Mouse (Mus musculus): ENCODE measurements around the gene Nbr1.

The Nbr1 gene

DNA sequence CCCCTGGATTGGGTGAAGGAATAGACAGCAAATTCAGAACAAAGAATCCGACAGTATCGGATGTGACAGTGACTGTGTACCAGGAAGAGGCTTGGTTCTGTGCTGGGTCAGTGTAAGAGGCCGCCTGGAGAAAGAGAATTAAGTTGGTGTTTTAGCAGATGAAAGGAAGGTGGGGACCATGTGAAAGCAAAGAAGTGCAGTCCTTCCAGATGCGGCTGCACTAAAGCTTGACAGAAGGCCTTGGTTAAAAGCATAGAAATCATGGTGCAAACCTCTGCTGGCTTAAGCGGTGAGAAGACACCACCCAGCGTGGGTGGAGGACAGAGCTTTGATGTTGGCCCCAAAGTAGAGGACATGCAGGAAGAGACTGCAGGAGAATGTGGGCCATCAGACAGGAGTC, 61.6 kb downstream of the Nbr1 start:
- no peak for TF ChIP-seq GATA4 (IDR thresholded peaks at IDR 0.05; ENCODE audit: insufficient replicate concordance, low read length)

DNA sequence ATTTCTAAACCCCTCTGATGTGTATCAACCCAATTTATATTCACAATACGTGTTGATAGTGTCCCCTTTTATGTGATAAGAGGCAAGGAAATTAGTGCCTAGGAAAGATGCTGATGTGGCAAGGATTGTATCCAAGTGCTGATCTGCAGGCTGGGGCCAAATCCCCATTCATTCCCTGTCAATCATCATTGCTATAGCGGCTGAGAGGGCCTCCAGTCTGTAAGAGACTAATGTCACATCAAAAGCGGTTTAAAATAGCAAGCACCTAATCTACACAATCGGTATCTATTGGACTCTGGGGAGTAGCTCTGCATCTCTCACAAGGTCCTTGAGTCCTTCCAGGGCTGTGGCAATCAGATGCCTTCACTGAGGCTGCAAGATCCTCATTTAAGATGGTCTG, 62.2 kb downstream of the Nbr1 start:
- no peak for TF ChIP-seq GATA4 (IDR thresholded peaks at IDR 0.05; ENCODE audit: insufficient replicate concordance, low read length)

DNA sequence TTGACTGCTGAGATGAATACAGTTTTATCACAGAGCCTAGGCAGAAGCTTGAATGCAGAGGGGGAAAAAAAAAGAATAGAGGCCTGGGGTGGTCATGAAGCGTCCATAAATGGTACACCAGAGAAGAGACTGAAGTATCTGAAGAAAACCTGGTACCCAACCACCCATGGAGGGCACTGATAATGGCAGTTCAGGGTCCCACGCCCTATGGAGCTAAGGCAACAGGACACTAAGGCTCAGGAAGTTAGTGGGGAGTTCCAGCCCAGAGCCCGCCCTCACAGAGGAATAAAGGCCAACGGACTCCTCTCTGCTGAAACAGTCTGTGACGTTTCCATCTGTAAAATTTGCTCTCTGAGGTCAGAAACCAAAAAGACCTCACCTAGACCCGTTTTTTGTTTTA, 63.4 kb downstream of the Nbr1 start:
- no peak for TF ChIP-seq GATA4 (IDR thresholded peaks at IDR 0.05; ENCODE audit: insufficient replicate concordance, low read length)

DNA sequence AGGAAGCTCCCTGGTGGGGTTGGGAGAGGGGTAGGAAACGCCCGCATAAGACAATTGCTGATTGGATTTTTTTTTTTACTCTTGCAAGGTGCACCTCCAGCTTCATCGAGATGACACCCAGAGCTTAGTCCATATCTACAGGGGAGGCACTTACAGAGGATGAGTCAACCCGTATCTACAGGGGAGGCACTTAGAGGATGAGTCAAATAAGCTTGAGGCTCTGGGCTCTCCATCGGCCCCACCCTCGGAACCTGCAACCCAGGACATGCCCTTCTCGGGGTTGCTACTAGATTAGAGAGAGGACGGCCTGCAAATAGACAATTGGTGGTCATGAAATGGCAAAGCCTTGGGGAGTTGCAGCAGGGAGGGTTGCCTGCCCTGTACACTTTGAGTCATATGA, 64.2 kb downstream of the Nbr1 start:
- TF ChIP-seq GATA4 (IDR thresholded peaks at IDR 0.05; ENCODE audit: insufficient replicate concordance, low read length): no peak

DNA sequence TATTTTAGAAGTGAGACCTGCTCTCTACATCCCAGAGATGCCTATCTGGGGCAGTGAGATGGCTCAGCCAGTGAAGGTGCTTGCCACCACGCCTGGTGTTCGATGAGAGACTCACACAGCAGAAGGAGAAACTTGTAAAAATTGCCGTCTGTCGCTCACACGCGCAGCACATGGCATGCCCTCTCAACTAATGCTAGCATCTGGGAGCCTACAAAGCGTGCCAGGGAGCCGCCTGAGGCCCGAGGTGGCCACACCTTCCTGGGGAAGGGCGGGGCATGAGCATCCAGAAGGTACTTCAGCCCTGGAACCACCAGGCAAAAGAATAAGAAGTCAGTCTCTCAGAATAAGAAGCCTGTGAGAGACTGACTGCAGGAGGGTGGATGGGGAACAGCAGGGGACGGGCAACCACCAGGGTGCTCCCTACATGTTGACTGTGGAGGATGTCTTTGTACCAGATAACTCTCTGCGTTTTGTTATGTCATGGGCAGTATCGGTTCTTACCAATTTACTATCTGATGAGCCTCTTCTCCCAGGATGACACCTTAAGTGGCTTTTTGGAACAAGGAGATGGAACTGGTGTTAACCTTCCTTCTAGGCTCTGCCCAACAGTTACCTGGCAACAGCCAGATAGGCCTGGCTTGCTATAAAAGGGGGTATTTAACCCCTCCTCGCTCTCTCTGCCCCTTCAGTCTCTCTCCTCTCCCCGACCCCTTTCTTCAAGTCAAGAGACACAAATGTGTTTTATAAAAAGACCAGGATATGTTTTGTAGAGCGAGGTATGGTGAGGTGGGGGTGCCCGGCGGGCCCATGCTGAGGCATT, 65.2 kb downstream of the Nbr1 start:
- no peak for TF ChIP-seq GATA4 (IDR thresholded peaks at IDR 0.05; ENCODE audit: insufficient replicate concordance, low read length)

DNA sequence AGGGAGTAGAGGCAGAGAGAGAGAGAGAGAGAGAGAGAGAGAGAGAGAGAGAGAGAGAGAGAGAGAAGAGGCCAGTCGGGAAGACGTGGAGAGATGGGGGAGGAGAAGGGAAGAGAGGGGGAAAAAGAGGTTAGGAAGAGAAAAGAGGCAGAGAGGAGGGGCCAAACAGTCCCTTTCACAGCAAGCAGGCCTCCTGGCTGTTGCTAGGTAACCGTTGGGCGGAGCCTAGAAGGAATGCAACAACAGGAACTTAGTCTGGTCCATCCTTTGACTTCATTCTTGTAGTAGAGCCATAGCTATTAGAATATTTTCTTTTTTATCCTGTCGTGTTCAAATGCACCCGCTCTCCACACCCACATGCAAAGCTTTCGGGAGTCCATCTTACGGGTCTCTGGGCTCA, 65.9 kb downstream of the Nbr1 start:
- no peak for TF ChIP-seq GATA4 (IDR thresholded peaks at IDR 0.05; ENCODE audit: insufficient replicate concordance, low read length)

DNA sequence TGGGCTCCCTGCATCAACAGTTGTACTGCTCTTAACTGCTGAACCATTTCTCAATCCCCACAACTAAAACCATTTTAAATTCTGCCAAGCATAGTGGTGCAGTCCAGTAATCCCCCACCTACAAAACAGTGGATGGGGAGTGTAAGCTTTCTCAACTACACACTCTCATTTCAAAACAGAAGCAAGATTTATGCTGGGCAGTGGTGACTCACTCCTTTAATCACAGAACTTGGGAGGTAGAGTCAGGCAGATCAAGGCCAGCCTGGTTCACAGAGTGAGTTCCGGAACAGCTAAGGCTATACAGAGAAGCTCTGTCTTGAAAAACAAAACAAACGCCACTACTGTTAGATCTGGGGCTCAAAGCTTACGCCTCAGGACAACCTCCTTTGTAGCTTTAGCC, 66.6 kb downstream of the Nbr1 start:
- TF ChIP-seq GATA4 (IDR thresholded peaks at IDR 0.05; ENCODE audit: insufficient replicate concordance, low read length): no peak

DNA sequence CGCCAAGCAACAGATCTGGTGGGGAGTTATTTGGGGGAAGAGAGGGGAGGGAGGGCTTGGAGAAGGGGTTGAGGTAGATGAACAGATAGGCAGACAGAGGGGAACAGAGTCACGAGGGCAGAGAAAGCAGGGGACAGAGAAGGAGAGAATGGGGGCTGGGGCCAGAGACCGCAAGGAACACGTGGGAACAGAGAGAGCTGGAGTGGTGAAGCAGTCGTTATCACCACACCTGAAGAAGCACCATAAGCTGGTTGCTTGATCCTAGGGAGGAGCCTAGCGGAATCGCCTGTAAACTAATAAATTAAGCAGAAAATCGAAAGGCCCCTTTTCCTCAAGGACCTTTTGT, 74.7 kb downstream of the Nbr1 start:
- no peak for TF ChIP-seq GATA4 (IDR thresholded peaks at IDR 0.05; ENCODE audit: insufficient replicate concordance, low read length)

DNA sequence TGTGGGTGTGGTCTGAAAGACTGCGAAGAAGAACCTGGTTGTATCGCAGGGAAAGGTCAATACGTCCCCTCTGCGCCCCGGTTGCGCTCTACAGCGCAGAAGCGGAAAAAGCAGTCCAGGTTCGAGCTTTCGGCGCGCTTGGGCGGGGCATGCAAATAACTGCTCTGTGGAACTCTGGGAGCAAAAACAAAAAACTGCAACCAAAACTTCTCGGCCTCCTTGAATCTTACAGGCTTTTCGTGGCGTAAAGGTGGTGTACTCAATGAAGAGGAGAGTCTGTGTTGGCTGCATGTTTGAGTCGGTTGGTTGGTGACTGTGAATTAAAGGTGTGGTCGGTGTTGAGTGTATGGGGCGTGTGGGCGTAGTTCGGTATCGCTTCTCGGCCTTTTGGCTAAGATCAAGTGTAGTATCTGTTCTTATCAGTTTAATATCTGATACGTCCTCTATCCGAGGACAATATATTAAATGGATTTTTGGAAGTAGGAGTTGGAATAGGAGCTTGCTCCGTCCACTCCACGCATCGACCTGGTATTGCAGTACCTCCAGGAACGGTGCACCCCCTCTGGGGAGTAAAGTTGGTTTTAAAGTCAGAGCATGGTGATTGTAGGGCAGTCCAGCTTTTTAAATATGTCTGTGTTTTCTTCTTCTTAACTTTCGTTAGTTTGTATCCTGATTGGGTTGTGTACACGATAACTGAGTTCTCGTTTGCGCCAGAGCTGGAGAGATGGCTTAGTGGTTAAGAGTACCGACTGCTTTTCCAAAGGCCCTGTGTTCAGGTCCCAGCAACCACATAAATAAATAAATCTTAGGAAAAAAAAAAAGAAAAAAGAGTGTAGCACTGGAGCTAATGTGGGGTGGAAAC, 75.3 kb downstream of the Nbr1 start, which contains the start of gene Rdm1:
Rdm1 (plus strand) TSS at position 201 of the 862 bp plus-strand sequence.
- TF ChIP-seq GATA4 (IDR thresholded peaks at IDR 0.05; ENCODE audit: insufficient replicate concordance, low read length): no peak

DNA sequence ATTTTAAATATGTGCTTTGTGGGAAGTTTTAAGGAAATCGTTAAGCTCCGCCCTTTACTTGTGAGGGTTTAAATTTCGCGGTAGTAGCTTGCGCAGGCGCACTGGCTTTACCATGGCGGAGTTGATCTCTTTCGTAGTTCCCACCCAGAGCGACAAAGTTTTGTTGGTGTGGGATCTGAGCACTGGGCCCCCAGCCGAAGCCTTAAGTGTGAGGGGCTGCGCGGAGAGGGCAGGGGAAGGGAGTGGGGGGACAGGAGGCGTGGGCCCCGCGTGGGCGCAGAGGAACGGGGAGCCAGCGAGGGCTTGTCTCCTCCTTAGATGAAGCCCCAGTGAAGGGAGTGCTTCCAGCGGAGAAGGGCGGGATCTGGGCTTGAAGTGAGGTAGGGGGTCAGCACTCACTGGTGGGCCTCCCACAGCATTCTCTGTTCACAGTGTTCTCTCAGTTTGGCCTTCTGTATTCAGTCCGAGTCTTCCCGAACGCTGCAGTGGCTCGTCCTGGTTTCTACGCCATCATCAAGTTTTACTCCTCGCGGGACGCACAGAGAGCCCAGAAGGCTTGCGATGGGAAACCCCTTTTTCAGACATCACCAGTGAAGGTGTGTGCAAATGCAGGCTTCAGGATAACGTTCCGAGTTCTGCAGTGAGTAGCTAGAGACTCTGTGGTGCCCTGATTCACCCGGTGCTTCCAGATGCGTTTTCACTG, 76.1 kb downstream of the Nbr1 start:
- TF ChIP-seq GATA4 (IDR thresholded peaks at IDR 0.05; ENCODE audit: insufficient replicate concordance, low read length): no peak

Data from liver, adult (tissue).